Mouse (Mus musculus): ENCODE measurements at regions not wholly inside any gene's neighbourhood (a gene's known extent, or its start where the extent isn't known, plus 50 kb on each side); places are given as distances from the start of the nearest gene placed in this dataset.
A peak's percentile ranks its signal among the peaks of the same experiment; 100 is the strongest.

DNA sequence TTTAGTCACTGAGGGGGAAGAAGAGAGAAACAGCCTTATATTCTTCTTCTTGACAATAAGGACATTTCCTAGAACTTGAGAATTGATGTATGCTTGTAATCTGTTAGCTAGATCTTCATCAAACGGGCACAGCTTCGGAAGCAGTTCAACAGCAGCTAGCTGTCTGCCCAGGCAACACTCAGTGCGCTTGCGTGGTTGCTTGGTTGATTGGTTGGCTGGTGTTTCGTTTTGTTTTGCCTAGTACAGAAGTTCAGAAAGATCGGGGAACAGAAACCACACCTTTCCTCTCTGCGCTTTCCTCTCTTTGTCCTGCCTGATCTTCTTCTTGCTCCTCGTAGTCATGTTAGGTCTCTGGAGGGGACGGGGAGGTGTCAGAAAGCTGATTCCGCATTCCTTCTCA lies 212.2 kb upstream of the Pmfbp1 start:
- no peak for ATAC-seq (ENCODE audit: poor library complexity, severe bottlenecking)

DNA sequence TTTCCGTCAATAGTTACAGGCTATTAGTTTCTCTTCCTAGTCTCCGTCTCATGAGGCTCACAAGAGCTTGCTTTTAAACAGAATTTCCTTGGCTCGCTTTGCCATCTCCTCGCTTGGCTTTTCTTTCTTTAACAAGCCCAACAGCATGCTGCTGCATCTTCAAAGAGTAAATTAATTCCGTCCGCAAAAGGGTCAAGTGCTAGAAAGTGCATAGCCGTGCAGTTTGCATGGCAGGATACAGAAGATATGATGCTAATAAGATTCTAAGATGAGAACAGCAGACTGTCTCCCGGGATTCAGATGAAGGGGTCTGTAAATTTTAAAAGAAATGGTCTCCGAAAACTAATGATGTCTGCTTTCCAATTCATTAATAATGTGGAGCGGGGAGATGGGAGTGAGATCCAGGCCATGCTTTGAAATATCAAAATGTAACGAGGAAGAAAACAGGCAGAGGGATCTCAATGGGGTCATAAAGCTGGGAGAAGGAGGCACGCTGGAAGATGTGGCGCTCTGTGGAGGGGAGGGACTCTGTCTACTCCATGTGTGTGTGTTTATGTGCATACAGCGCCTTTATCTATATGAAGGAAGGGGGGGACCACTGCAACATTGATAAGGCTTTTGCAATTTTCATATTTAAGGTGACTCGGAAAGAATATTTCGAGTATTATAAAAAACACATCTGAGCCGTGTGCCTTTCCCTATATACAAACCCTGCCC lies 183.0 kb upstream of the Pmfbp1 start:
- no peak for ATAC-seq (ENCODE audit: poor library complexity, severe bottlenecking)

DNA sequence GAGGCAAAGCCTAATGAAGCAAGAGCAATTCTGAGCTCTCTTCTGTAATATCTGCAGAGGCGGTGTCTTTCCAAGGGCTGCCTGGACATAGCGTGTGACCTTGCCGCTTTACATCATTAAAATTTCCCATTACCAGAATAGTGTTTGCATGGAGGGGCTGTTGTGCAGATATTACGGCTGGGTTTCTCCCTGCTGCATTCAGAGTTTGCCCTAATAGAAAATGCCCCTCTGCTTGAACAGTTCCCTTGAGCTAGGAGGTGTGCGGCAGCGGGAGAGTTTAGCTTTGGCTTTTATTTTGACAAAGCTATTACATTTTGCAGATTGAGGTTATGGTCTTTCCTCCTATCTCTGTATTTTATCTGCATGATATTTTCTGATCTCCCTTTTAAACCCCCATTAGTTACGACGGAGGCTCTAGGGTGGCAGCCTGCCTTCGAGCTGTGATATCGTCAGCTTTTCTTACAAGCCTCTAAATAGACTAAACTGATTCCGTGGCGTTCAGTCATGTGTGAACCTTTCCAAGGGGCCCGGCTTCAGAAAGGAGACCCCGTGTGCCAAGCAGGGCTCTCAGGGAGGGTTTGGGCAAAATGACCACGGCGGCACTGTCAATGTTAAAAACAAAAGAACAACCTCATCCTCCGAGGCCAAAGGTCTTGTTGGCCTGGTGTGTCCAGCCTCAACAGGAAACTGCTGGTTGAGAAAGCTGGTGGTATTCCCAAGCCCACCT lies 182.2 kb upstream of the Pmfbp1 start:
- ATAC-seq (ENCODE audit: poor library complexity, severe bottlenecking): no peak

DNA sequence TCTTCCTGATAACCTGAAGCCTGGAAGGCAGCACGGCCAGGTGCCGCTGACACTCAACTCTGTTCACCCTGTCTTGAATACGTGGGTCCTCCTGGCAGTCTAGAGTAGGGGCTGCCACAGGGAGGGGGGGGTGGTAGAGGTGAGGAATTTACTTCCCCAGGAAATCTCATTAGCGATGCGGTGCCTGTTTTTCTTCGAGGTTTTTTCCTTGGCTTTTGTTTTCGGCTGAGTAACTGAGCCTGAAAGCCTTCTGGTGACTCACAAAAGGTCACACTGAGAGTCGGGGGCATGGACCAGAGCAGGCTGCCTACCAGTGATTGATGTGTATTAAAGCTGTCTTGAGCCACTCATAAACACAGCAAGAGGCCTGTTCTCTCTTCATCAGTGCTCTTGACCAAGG lies 181.1 kb upstream of the Pmfbp1 start:
- no peak for ATAC-seq (ENCODE audit: poor library complexity, severe bottlenecking)

DNA sequence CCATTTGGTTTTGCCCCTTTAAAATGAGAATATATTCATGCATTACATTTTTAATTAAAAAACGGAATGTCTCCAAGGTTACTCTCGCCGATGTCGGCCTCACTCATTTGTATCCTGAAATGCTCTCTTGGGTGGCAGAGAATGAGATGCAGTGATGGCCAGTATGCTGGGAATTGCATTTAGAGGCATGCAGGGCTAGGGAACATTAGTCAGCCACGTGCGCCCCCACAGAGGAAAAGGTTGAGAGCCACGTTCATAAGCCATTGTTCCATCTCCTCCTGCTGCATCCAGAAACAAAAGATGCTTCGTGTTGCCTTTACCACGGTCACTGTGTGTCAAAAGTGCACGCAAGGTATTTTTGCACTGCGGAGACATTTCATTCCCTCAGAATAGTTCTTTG lies 172.9 kb upstream of the Pmfbp1 start:
- no peak for ATAC-seq (ENCODE audit: poor library complexity, severe bottlenecking)

DNA sequence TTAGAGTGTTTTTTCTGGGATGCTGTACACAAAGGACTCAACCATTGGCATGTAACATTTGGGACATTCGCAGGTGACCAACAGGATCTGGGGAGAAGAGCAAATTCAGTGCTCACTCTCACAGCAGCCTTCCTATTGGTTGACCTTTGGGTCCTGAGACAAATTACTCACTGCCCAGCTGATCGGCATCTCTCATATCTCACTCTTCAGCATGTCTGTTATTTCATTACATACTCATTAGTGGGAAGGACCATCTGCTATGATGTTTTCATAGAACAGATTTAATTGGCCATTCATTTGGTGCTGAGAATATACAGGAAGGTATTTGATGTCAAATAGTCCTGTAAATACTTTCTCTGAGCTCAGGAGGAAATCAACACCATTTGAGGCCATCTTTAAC lies 170.5 kb upstream of the Pmfbp1 start:
- ATAC-seq (ENCODE audit: poor library complexity, severe bottlenecking): no peak

DNA sequence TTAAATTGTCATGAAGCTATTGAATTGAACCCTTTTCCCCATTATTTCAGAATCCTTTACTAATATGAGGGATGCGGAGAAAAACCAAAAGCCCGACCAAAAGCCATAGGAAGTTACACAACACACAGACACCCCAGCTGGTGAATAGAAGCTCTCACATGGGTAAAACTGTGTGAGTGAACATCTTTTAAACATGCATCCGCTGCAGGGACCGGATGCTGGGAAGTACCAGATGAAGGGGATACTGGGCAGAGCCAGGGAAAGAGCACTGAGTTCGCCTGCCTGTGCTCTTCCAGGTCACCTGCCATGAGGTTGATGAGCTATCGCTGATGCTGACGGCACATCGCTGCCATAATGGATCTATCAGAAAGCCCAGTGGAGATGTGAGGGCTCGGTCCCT lies 169.6 kb upstream of the Pmfbp1 start:
- no peak for ATAC-seq (ENCODE audit: poor library complexity, severe bottlenecking)

DNA sequence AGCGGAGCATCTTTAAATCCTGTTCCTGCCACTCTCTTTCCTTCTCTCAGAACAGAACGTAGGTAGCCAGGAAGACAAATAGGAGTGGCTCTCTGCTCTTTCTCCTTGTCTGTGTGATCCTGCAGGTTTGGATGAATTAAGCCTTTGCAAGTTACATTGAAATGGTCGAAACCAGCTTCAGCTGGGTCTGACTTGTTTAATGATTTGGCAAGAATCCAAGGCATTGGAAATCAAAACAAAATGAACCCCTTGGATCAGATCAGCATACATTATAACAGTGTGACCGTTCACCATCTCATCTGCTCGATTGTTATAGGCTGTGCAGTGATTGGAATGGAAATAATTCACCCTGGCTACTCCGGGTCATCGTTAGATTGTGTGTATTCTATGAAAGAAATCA lies 157.6 kb upstream of the Pmfbp1 start:
- ATAC-seq (ENCODE audit: poor library complexity, severe bottlenecking): no peak

DNA sequence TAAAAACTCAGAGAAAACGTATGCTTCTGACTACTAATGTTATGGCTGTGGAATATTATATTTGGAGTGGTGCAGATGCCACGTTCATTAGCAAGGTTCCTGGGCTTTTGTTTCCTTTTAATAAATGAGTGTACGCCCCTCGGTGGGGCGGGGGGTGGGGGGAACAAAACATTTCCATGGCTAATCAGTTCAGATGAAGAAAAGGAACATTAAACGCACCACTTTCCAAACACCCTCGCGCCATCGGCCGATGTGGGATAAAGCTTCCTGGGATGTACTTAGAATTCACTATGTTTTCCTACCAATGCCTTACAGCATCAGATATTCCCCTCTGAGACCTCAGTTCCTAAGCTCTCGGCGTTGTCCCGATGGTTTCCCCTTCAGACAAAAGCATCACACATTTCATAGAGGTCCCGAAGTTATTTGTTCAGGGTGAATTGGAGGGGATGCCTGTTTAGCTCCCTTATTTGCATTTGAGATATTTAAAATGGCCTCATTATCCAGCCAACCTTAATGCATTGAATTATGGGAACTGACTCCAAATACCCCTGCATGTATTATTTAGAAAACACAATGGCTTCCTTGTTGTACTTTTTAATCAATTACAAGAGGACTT lies 155.5 kb upstream of the Pmfbp1 start:
- no peak for ATAC-seq (ENCODE audit: poor library complexity, severe bottlenecking)

DNA sequence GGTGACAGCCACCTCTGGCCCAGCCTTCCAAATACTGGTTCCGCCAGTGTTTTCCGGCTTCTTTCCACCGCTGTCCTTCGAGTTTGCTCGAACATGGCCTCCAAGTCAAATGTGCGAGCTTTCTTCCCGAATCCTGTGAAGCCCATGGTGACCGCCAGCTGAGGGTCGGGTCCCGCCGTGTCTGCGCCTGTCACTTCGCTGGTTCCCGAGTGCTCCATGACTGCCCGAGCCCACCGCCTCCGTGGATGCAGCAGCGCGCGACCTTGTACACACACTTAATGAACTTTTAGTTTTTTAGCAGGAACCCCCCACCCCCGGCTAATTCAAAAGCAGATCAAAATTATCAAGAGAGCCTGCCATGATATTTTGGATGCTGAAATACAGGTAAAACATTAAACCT lies 153.2 kb upstream of the Pmfbp1 start:
- peak; percentile 59; the same call in 1 of the 2 replicates for ATAC-seq (ENCODE audit: poor library complexity, severe bottlenecking)

DNA sequence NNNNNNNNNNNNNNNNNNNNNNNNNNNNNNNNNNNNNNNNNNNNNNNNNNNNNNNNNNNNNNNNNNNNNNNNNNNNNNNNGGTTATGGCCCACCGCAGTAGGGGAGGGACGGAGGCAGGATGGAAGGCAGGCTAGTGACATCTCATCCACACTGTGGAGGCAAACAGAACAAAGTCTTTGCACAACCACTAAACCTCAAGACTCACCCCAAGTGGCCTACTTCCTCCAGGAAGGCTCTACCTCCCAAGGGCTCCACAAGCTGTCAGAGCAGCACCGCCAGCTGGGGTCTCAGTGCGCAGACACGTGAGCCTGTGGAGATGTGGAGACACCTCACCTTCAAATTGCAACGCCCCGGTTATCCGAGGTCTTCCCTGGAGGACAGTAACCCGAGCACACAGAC lies 138.7 kb upstream of the Pmfbp1 start:
- ATAC-seq (ENCODE audit: poor library complexity, severe bottlenecking): peak; percentile 27; the same call in 1 of the 2 replicates

DNA sequence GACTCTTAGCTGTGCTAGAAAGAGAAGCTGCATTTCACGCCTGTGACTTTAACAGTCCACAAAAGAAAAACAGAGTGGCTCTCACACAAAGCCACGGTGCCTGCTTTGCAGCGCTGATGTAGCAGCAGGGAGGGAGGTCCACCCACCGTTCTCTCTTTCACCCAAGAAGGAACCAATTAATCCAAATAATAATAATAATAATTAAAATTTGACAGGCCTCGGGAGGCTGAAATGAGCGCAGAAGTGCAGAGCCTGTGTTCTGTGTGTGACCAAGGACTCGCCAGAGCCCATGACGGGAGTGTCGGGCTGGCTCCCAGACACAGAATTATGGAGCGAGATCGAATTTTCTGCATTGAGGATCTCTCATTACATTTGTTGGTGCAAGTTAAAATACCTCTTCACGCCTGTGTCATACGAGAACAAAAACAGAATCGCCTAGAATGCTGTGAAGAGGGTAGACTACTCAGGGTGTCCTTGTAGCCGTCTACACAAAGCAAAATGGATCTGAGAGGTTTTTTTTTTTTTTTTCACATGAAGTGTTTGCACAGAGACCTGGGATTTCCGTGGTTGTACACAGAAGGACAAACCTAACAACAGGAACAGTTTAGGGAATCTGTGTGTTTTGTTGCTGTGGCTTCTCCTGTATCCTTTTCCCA lies 134.3 kb upstream of the Pmfbp1 start:
- ATAC-seq (ENCODE audit: poor library complexity, severe bottlenecking): no peak

DNA sequence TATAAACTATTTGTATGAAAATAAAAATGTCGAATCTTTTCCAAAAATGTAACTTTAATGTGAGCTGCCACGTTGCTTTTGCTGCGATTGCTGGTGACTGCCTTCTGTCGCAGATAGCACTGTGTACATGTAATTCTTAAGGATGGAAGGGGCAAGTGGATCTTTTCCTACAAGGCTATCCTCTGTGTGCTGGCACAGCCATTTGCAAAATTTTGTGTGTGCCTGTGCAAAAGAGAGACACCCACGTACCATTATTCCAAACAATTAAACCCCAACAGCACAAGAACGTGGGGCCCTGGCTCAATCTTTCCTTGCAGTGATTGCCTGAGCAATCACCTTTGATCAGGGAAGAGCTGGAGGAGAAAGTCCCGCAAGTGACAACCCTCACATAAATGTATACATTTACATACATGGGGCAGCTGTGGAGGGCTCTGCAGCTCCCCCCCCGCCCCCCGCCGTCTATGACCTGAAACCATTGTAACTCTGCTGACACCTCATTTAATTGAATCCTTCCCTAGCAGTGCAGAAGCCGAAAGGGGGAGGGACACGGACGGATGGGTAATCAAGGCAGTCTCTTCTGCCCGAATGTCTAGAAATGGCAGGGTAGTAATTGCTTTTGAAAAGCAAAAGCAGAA lies 133.6 kb upstream of the Pmfbp1 start:
- ATAC-seq (ENCODE audit: poor library complexity, severe bottlenecking): no peak

DNA sequence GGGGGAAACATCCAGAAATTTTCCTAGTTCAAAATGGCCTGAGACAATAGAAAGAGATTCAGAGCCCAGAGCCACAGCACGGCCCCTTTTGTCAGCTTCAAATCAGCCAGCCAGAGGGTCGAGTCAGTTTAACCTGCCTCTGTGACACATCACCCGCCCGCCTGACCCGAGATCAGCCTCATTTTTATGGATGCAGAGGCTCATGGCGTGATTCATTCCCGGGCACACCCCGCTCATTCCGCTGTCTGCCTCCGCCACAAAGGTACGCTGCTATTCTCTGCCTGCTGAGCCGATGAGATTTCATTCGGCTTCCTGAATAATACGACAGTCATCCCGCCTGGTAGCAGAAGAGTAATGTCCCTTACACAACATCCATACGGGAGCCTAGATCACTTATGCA lies 132.9 kb upstream of the Pmfbp1 start:
- ATAC-seq (ENCODE audit: poor library complexity, severe bottlenecking): no peak

DNA sequence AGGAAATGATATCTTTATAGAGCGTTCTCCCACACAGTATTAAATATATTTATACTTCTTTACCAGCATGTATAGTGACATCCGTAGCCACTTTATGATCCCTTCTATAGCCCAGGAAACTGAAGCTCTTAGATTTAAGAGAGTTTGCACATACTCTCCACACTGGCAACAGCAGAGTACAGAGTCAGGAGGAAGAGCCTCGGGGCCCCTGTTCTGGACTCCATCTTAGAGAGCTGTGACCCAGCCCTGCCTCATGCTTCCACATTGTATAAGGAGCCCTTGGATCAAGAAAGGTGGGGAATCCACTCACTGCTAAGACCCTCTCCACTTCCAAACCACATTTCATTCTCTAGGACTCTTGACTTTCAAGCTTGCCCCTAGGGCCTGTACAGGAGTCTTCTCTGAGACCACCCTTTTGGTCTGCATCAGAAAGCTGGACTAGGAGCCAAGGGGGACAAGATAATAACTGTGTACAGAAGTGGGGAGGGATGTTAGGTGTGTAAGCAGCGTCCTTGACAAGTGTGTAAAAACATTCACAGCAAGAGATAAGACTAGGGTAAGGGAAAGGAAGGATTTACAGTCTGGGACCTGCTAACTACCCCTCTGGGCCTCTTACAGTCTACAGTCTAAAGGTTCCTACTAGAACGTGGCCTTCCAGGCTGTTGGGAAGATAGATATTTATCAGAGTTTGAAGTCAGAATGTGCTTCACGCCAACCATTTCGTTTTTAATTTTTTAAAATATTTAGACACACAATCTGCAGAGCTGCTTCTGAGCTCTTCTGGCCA lies 132.1 kb upstream of the Pmfbp1 start:
- no peak for ATAC-seq (ENCODE audit: poor library complexity, severe bottlenecking)

DNA sequence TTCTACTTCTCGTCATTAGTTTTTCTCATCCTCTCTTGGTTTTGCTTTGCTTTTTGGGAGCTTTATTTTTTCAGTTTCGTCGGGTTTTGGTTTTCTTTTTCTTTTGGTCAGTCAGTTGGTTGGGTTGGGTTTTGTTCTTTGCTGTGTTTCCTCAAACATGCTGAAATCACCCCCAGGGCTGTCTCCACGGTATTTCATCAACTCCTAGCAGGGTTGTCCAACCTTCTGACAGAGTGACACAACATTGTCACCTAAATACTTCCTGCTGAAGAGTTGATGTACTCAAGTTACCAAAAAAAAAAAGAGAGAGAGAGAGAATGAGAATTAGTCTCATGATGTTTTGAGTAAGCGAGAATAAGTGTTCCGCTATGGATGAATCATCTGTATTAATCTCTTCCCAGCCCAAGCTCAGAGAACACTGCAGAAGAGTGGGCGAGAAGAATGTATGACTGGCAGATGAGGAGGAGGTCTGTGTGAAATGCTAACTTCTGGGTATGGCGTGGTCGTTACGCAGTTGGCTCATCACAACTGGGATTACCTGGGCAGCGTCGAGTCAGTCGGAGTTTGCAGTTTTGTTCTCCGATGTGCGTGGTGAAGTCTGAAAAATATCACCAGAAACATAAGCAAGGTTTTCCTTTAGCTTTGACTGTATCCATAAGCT lies 130.5 kb upstream of the Pmfbp1 start:
- peak; percentile 75 for ATAC-seq (ENCODE audit: poor library complexity, severe bottlenecking)

DNA sequence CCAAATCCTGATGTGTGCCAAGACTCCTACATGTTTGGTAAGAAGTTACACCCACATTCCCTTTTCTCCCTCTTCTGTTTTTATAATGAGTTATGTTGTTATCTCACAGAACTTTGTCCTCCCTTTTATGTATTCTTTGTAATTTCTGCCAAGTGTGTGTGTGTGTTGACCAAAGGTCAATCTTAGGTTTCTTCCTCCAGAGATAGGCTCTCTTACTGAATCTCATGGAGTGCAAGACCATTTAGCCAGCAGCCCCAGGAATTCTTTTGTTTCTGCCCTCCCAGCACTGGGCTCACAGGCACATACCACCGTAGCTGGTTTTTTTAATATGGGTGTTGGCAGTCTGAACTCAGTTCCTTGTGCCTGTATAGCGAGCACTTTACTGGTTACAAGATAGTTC lies 119.8 kb upstream of the Pmfbp1 start:
- no peak for ATAC-seq (ENCODE audit: poor library complexity, severe bottlenecking)

DNA sequence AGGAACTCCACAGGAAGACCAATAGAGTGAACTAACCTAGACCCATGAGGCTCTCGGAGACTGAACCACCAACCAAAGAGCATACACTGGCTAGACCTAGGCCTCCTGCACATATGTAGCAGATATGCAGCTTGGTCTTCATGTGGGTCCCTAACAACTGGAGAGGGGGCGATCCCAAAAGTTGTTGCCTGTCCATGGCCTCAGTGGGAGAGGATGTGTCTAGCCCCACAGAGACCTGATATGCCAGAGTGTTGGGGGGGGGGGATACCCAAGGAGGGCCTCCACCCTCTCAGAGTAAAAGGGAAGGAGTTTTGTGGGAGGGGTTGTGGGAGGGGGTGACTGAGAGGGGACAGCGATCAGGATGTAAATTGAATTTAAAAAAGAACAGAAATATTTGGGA lies 108.9 kb upstream of the Pmfbp1 start:
- no peak for ATAC-seq (ENCODE audit: poor library complexity, severe bottlenecking)

DNA sequence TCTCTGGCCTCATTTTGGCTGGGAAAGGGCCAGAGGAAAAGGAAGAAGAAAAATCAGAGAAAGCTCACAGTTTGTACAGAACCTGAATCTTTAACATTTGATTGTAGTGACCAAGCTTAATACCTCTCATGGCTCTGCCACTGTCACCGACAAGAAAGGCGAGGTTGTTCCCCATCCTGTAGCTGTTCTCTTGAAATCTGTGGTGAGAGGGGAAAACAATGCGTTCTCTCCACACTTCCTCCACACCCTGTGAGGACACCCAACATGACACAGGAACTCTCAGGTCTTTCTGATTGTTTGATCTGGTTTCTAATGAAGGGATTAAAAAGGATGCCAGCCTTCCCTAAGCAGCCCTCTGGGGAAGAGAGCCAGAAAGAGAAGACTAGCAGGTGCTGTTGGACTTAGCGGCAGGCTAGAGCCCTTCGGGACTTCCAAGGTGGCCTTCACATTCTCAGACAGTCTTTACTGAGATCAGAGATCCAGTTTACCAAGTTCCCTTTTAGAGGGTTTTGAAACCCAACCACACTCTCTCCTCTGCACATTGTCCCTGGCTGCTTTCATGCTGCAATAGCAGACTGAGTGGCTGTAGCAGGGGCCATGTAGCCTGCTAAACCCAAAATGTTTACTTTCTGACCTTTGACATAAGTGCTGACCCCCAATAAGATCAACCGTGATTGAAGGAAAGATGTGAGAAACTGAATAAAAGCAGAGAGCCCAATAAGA lies 98.5 kb upstream of the Pmfbp1 start:
- peak; percentile 92 for ATAC-seq (ENCODE audit: poor library complexity, severe bottlenecking)
